Mouse (Mus musculus): ENCODE results near the gene Rtkn. TPM values are rescaled to one million over a fixed set of nuclear protein-coding genes. Genes with fewer than 3 reads are reported as not detected.
A peak's percentile ranks its signal among the peaks of the same experiment; 100 is the strongest.

The Rtkn gene
- polyA plus RNA-seq, 1 experiment from 2014 or later = 51.2 TPM

GRCm38 (mm10) chr6:83095968-83096367 is 39.3 kb upstream of the Rtkn start:
- 40% methylated on average over 6 of the region's 6 CpGs for WGBS
- Histone ChIP-seq H3K4me1 (ENCODE audit: insufficient read depth, low read depth, low read length) (no peaks in the 10 kb centered on the region), H3K27ac (ENCODE audit: low read length) (no peak overlapping the region), H3K36me3 (ENCODE audit: insufficient read depth, low read length) (no peaks in the 10 kb centered on the region), H3K9me3 (ENCODE audit: low read length) (no peaks in the 10 kb centered on the region), H3K9ac (replicated peaks; ENCODE audit: low read depth) (no peak overlapping the region), H3K27me3 (replicated peaks; ENCODE audit: insufficient read depth, low read length) (no peaks in the 10 kb centered on the region), H3K4me2 (replicated peaks; ENCODE audit: low read depth, low read length) (no peak overlapping the region), H3K4me3 (ENCODE audit: low read depth, low read length) (no peak overlapping the region)
- ATAC-seq (no peak), DNase-seq (ENCODE audit: low spot score) (no peak)
- TF ChIP-seq EP300 (IDR thresholded peaks at IDR 0.05) (no peak), CTCF (IDR thresholded peaks at IDR 0.05) (no peak)

- 55% methylated on average over 2 of the region's 2 CpGs for WGBS
- no peak overlapping the region for H3K4me3 ChIP-seq (ENCODE audit: low read depth, low read length)
- H3K9ac ChIP-seq (replicated peaks; ENCODE audit: low read depth) = no peak overlapping the region
- H3K4me2 ChIP-seq (replicated peaks; ENCODE audit: low read depth, low read length) = no peak overlapping the region
- no peak overlapping the region for H3K27ac ChIP-seq (ENCODE audit: low read length)
- no peaks in the 10 kb centered on the region for H3K27me3 ChIP-seq (replicated peaks; ENCODE audit: insufficient read depth, low read length)
- no peak for ATAC-seq
- TF ChIP-seq CTCF (IDR thresholded peaks at IDR 0.05) (no peak), EP300 (IDR thresholded peaks at IDR 0.05) (no peak)
- no peaks in the 10 kb centered on the region for H3K9me3 ChIP-seq (ENCODE audit: low read length)
- no peak for DNase-seq (ENCODE audit: low spot score)
- H3K36me3 ChIP-seq (ENCODE audit: insufficient read depth, low read length) = no peaks in the 10 kb centered on the region
- peaks cover 7% of the 10 kb centered on the region for H3K4me1 ChIP-seq (ENCODE audit: insufficient read depth, low read depth, low read length)
Measured at GRCm38 (mm10) chr6:83098411-83098810, 36.9 kb upstream of the Rtkn start.

GRCm38 (mm10) chr6:83101316-83101687 is 34.0 kb upstream of the Rtkn start, which contains the start of the genes Ccdc142 and Gm42688:
Ccdc142 (plus strand) TSS chr6:83101601.
Gm42688 (plus strand) TSS chr6:83101617.
- Histone ChIP-seq H3K4me2 (replicated peaks; ENCODE audit: low read depth, low read length) (peak within 1 kb of the TSS; percentile 91), H3K4me3 (ENCODE audit: low read depth, low read length) (peak within 1 kb of the TSS; percentile 69), H3K27me3 (replicated peaks; ENCODE audit: insufficient read depth, low read length) (no peaks in the 10 kb centered on the region), H3K4me1 (ENCODE audit: insufficient read depth, low read depth, low read length) (peaks cover 7% of the 10 kb centered on the region), H3K27ac (ENCODE audit: low read length) (peak within 1 kb of the TSS; percentile 81), H3K36me3 (ENCODE audit: insufficient read depth, low read length) (no peaks in the 10 kb centered on the region), H3K9me3 (ENCODE audit: low read length) (no peaks in the 10 kb centered on the region), H3K9ac (replicated peaks; ENCODE audit: low read depth) (peak within 1 kb of the TSS; percentile 43; the same call in 1 of the 2 replicates)
- TF ChIP-seq CTCF (IDR thresholded peaks at IDR 0.05) (peak; percentile 79), EP300 (IDR thresholded peaks at IDR 0.05) (no peak)
- ATAC-seq (peak; percentile 93), DNase-seq (ENCODE audit: low spot score) (peak; percentile 95)
- 4% methylated on average over 24 of the region's 25 CpGs for WGBS

- TF ChIP-seq EP300 (IDR thresholded peaks at IDR 0.05) = no peak
- TF ChIP-seq CTCF (IDR thresholded peaks at IDR 0.05) = peak; percentile 68
- H3K36me3 ChIP-seq (ENCODE audit: insufficient read depth, low read length) = no peaks in the 10 kb centered on the region
- ATAC-seq (peak; percentile 86), DNase-seq (ENCODE audit: low spot score) (peak; percentile 73)
- no peaks in the 10 kb centered on the region for H3K27me3 ChIP-seq (replicated peaks; ENCODE audit: insufficient read depth, low read length)
- peak overlapping the region; percentile 91 for H3K4me2 ChIP-seq (replicated peaks; ENCODE audit: low read depth, low read length)
- H3K9ac ChIP-seq (replicated peaks; ENCODE audit: low read depth) = peak overlapping the region; percentile 43; the same call in 1 of the 2 replicates
- H3K9me3 ChIP-seq (ENCODE audit: low read length) = no peaks in the 10 kb centered on the region
- 1% methylated on average over 62 of the region's 74 CpGs for WGBS
- H3K4me3 ChIP-seq (ENCODE audit: low read depth, low read length) = peak overlapping the region; percentile 69
- H3K27ac ChIP-seq (ENCODE audit: low read length) = peak overlapping the region; percentile 81
- H3K4me1 ChIP-seq (ENCODE audit: insufficient read depth, low read depth, low read length) = peaks cover 7% of the 10 kb centered on the region
Measured at GRCm38 (mm10) chr6:83101688-83102556, 33.3 kb upstream of the Rtkn start.

GRCm38 (mm10) chr6:83103130-83103650 is 32.1 kb upstream of the Rtkn start:
- ATAC-seq = no peak
- WGBS = 57% methylated on average over 11 of the region's 11 CpGs
- Histone ChIP-seq H3K27ac (ENCODE audit: low read length) (no peak overlapping the region), H3K4me1 (ENCODE audit: insufficient read depth, low read depth, low read length) (peaks cover 7% of the 10 kb centered on the region), H3K9me3 (ENCODE audit: low read length) (no peaks in the 10 kb centered on the region), H3K4me3 (ENCODE audit: low read depth, low read length) (no peak overlapping the region), H3K9ac (replicated peaks; ENCODE audit: low read depth) (no peak overlapping the region), H3K4me2 (replicated peaks; ENCODE audit: low read depth, low read length) (no peak overlapping the region), H3K27me3 (replicated peaks; ENCODE audit: insufficient read depth, low read length) (no peaks in the 10 kb centered on the region), H3K36me3 (ENCODE audit: insufficient read depth, low read length) (no peaks in the 10 kb centered on the region)
- no peak for DNase-seq (ENCODE audit: low spot score)
- TF ChIP-seq CTCF (IDR thresholded peaks at IDR 0.05) (no peak), EP300 (IDR thresholded peaks at IDR 0.05) (no peak)

- no peaks in the 10 kb centered on the region for H3K27me3 ChIP-seq (replicated peaks; ENCODE audit: insufficient read depth, low read length)
- H3K9ac ChIP-seq (replicated peaks; ENCODE audit: low read depth) = no peak overlapping the region
- DNase-seq (ENCODE audit: low spot score) = no peak
- no peaks in the 10 kb centered on the region for H3K9me3 ChIP-seq (ENCODE audit: low read length)
- H3K4me3 ChIP-seq (ENCODE audit: low read depth, low read length) = no peak overlapping the region
- H3K36me3 ChIP-seq (ENCODE audit: insufficient read depth, low read length) = no peaks in the 10 kb centered on the region
- H3K4me2 ChIP-seq (replicated peaks; ENCODE audit: low read depth, low read length) = no peak overlapping the region
- peaks cover 10% of the 10 kb centered on the region for H3K4me1 ChIP-seq (ENCODE audit: insufficient read depth, low read depth, low read length)
- TF ChIP-seq EP300 (IDR thresholded peaks at IDR 0.05) (no peak), CTCF (IDR thresholded peaks at IDR 0.05) (no peak)
- 68% methylated on average over 4 of the region's 4 CpGs for WGBS
- ATAC-seq = no peak
- no peak overlapping the region for H3K27ac ChIP-seq (ENCODE audit: low read length)
Measured at GRCm38 (mm10) chr6:83104158-83104557, 31.1 kb upstream of the Rtkn start.

All from lung, postnatal 0 days (tissue).